Mouse (Mus musculus): ENCODE results near the gene Bglap2. TPM values are rescaled to one million over a fixed set of nuclear protein-coding genes. Genes with fewer than 3 reads are reported as not detected.

The Bglap2 gene
- polyA plus RNA-seq, 1 experiment from 2014 or later, result not detected

GRCm38 (mm10) chr3:88410645-88411031 is 32.1 kb upstream of the Bglap2 start:
- Histone ChIP-seq H3K9ac (replicated peaks) (peak overlapping the region; percentile 83; the same call in 1 of the 2 replicates), H3K27ac (peak overlapping the region; percentile 68), H3K27me3 (no peaks in the 10 kb centered on the region), H3K36me3 (peaks cover 42% of the 10 kb centered on the region), H3K4me3 (replicated peaks) (peak overlapping the region; percentile 71), H3K9me3 (no peaks in the 10 kb centered on the region), H3K4me1 (replicated peaks) (peaks cover 26% of the 10 kb centered on the region), H3K4me2 (replicated peaks) (peak overlapping the region; percentile 75)
- no peak; the same call in 1 of the 2 replicates for ATAC-seq
- 32% methylated on average over 7 of the region's 7 CpGs for WGBS

- Histone ChIP-seq H3K27me3 (no peaks in the 10 kb centered on the region), H3K4me2 (replicated peaks) (peak within 1 kb of the TSS; percentile 75), H3K9ac (replicated peaks) (peak within 1 kb of the TSS; percentile 83), H3K4me3 (replicated peaks) (peak within 1 kb of the TSS; percentile 71), H3K9me3 (no peaks in the 10 kb centered on the region), H3K4me1 (replicated peaks) (peaks cover 26% of the 10 kb centered on the region), H3K36me3 (peaks cover 36% of the 10 kb centered on the region), H3K27ac (peak within 1 kb of the TSS; percentile 88)
- peak; percentile 92 for ATAC-seq
- WGBS, result under 1% methylated on average over 54 of the region's 54 CpGs
Measured at GRCm38 (mm10) chr3:88409741-88410644, 31.5 kb upstream of the Bglap2 start, which contains the start of gene Pmf1. TSS of gene Pmf1 (minus strand) at chr3:88410331.

- ATAC-seq, result no peak
- Histone ChIP-seq H3K9me3 (no peaks in the 10 kb centered on the region), H3K27me3 (no peaks in the 10 kb centered on the region), H3K36me3 (peaks cover 26% of the 10 kb centered on the region), H3K27ac (no peak overlapping the region), H3K9ac (replicated peaks) (peak overlapping the region; percentile 83; the same call in 1 of the 2 replicates), H3K4me2 (replicated peaks) (peak overlapping the region; percentile 75), H3K4me1 (replicated peaks) (peaks cover 26% of the 10 kb centered on the region), H3K4me3 (replicated peaks) (peak overlapping the region; percentile 71)
- 58% methylated on average over 5 of the region's 5 CpGs for WGBS
Measured at GRCm38 (mm10) chr3:88408953-88409352, 30.5 kb upstream of the Bglap2 start.

- H3K9ac ChIP-seq (replicated peaks), result no peak overlapping the region
Measured at GRCm38 (mm10) chr3:88407529-88407928, 29.0 kb upstream of the Bglap2 start.

GRCm38 (mm10) chr3:88407090-88407489 is 28.6 kb upstream of the Bglap2 start:
- ATAC-seq, result peak; percentile 26; the same call in 1 of the 2 replicates
- Histone ChIP-seq H3K27me3 (no peaks in the 10 kb centered on the region), H3K9ac (replicated peaks) (no peak overlapping the region), H3K9me3 (no peaks in the 10 kb centered on the region), H3K27ac (no peak overlapping the region), H3K36me3 (peaks cover 10% of the 10 kb centered on the region), H3K4me1 (replicated peaks) (peaks cover 26% of the 10 kb centered on the region), H3K4me3 (replicated peaks) (no peak overlapping the region), H3K4me2 (replicated peaks) (no peak overlapping the region)
- WGBS, result 0% methylated on average over 2 of the region's 2 CpGs

More at GRCm38 (mm10) chr3:88407529-88407928, 29.0 kb upstream of the Bglap2 start:
- Histone ChIP-seq H3K4me3 (replicated peaks) (no peak overlapping the region), H3K27ac (no peak overlapping the region), H3K4me2 (replicated peaks) (no peak overlapping the region), H3K36me3 (peaks cover 14% of the 10 kb centered on the region), H3K4me1 (replicated peaks) (peaks cover 26% of the 10 kb centered on the region), H3K9me3 (no peaks in the 10 kb centered on the region), H3K27me3 (no peaks in the 10 kb centered on the region)
- no peak for ATAC-seq
- 59% methylated on average over 7 of the region's 7 CpGs for WGBS

GRCm38 (mm10) chr3:88403522-88404230 is 25.2 kb upstream of the Bglap2 start:
- WGBS, result 94% methylated on average over 10 of the region's 10 CpGs
- no peak for ATAC-seq
- no peaks in the 10 kb centered on the region for H3K9me3 ChIP-seq

GRCm38 (mm10) chr3:88398666-88399065 is 20.2 kb upstream of the Bglap2 start:
- Histone ChIP-seq H3K27me3 (no peaks in the 10 kb centered on the region), H3K4me1 (replicated peaks) (no peaks in the 10 kb centered on the region), H3K4me2 (replicated peaks) (no peak overlapping the region), H3K4me3 (replicated peaks) (no peak overlapping the region), H3K27ac (no peak overlapping the region), H3K36me3 (peaks cover 4% of the 10 kb centered on the region; the same call in 1 of the 2 replicates), H3K9ac (replicated peaks) (no peak overlapping the region), H3K9me3 (no peaks in the 10 kb centered on the region)
- 80% methylated on average over 2 of the region's 2 CpGs for WGBS
- ATAC-seq, result no peak

More at GRCm38 (mm10) chr3:88403522-88404230, 25.2 kb upstream of the Bglap2 start:
- H3K27me3 ChIP-seq, result no peaks in the 10 kb centered on the region
- no peak overlapping the region for H3K27ac ChIP-seq
- H3K4me2 ChIP-seq (replicated peaks), result no peak overlapping the region
- H3K4me1 ChIP-seq (replicated peaks), result peaks cover 8% of the 10 kb centered on the region
- H3K4me3 ChIP-seq (replicated peaks), result no peak overlapping the region
- no peak overlapping the region for H3K9ac ChIP-seq (replicated peaks)
- peaks cover 4% of the 10 kb centered on the region; the same call in 1 of the 2 replicates for H3K36me3 ChIP-seq

GRCm38 (mm10) chr3:88395742-88396141 is 17.2 kb upstream of the Bglap2 start:
- Histone ChIP-seq H3K9me3 (no peaks in the 10 kb centered on the region), H3K9ac (replicated peaks) (no peak overlapping the region), H3K27me3 (no peaks in the 10 kb centered on the region), H3K4me3 (replicated peaks) (no peak overlapping the region), H3K36me3 (peaks cover 4% of the 10 kb centered on the region; the same call in 1 of the 2 replicates), H3K27ac (no peak overlapping the region), H3K4me2 (replicated peaks) (no peak overlapping the region), H3K4me1 (replicated peaks) (no peaks in the 10 kb centered on the region)
- no peak for ATAC-seq
- WGBS, result 97% methylated on average over 8 of the region's 8 CpGs

GRCm38 (mm10) chr3:88395288-88395687 is 16.8 kb upstream of the Bglap2 start:
- H3K36me3 ChIP-seq, result peaks cover 8% of the 10 kb centered on the region
- H3K4me2 ChIP-seq (replicated peaks), result no peak overlapping the region
- WGBS, result 95% methylated on average over 6 of the region's 6 CpGs
- H3K4me3 ChIP-seq (replicated peaks), result no peak overlapping the region
- no peaks in the 10 kb centered on the region for H3K9me3 ChIP-seq
- no peaks in the 10 kb centered on the region for H3K4me1 ChIP-seq (replicated peaks)
- H3K9ac ChIP-seq (replicated peaks), result no peak overlapping the region
- no peaks in the 10 kb centered on the region for H3K27me3 ChIP-seq
- no peak overlapping the region for H3K27ac ChIP-seq
- no peak for ATAC-seq

- no peak overlapping the region for H3K4me3 ChIP-seq (replicated peaks)
- H3K4me2 ChIP-seq (replicated peaks), result no peak overlapping the region
- no peak for ATAC-seq
- WGBS, result 88% methylated on average over 9 of the region's 9 CpGs
- no peaks in the 10 kb centered on the region for H3K4me1 ChIP-seq (replicated peaks)
- H3K27ac ChIP-seq, result no peak overlapping the region
- H3K36me3 ChIP-seq, result peaks cover 5% of the 10 kb centered on the region
- no peaks in the 10 kb centered on the region for H3K27me3 ChIP-seq
- H3K9me3 ChIP-seq, result no peaks in the 10 kb centered on the region
- no peak overlapping the region for H3K9ac ChIP-seq (replicated peaks)
Measured at GRCm38 (mm10) chr3:88393776-88394375, 15.4 kb upstream of the Bglap2 start.

- ATAC-seq, result no peak
Measured at GRCm38 (mm10) chr3:88384364-88384763, 5.9 kb upstream of the Bglap2 start, which contains the start of gene Bglap. TSS of gene Bglap (minus strand) at chr3:88384464.

More at GRCm38 (mm10) chr3:88384364-88384763, 5.9 kb upstream of the Bglap2 start, which contains the start of gene Bglap:
- H3K9ac ChIP-seq (replicated peaks), result no peak within 1 kb of the TSS
- 84% methylated on average over 5 of the region's 5 CpGs for WGBS
- H3K4me1 ChIP-seq (replicated peaks), result peaks cover 7% of the 10 kb centered on the region
- no peak within 1 kb of the TSS for H3K27ac ChIP-seq
- no peak within 1 kb of the TSS for H3K4me2 ChIP-seq (replicated peaks)
- H3K4me3 ChIP-seq (replicated peaks), result no peak within 1 kb of the TSS
- no peaks in the 10 kb centered on the region for H3K9me3 ChIP-seq
- H3K36me3 ChIP-seq, result no peaks in the 10 kb centered on the region
- no peaks in the 10 kb centered on the region for H3K27me3 ChIP-seq
